In the genomic region with DNA sequence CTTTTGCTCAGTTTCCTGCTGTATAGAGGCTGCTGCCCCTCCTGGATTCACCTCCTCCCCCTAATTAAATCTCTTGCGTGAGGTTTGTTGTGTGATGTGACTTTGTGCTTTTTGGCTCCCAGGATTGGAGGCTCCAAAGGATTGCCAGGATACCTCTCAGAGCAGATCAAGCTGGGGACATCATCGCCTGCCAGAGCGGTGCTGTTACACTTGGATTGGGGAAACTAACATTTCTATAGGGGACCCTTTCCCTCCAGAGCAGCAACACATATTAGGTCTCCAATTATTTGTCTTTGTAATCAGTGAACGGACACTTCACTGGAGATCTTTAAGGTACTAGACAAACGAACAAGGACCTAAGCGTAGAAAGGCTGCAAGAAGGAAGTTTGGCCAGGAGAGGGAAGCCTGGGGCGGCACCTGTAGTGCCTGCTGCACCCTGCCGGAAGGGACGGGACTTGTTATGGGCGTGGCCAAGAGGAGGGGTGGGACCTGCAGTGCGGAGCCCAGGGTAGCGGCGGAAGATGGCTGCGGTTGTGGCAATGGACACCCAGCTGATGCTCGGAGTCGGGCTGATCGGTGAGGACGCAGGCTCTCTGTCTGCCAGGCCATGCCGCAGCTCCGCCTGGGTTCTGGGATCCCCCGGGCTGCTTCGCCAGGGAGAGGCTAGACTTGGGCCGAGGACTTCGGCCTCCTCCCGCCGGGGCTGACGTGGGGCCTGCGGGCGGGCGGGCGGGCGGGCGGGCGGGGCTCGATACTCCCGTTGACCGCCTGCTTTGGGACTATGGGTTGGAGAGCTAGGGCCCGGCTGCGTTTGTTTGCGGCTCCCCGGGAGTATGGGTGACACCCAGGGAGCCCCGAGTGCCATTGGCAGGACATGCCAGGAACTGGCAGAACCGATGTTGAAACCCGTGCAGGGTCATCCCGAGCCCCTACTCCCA, we compare ENCODE assay signal across 8 mouse cellular contexts. TPM values are rescaled to one million over a fixed set of nuclear protein-coding genes. Genes with fewer than 3 reads are reported as not detected.
DNase-seq lines count a peak whose midpoint lies in the region; ATAC-seq lines count a peak whose summit lies in the region.

A gene (plus strand): TSS at position 488 of the 938 bp plus-strand sequence.

- ATAC-seq in erythroblast, adult 5-6 weeks (replicated peaks; ENCODE audit: low FRiP score, poor library complexity, severe bottlenecking) = peak; percentile 99
- peak; percentile 100 for ATAC-seq in kidney, embryonic 15.5 days (replicated peaks; ENCODE audit: low FRiP score)
- peak; percentile 100 for ATAC-seq in monocyte, adult 5-6 weeks (replicated peaks; ENCODE audit: insufficient number of reproducible peaks, low FRiP score, low TSS enrichment, poor library complexity, severe bottlenecking)

- H3K36me3 ChIP-seq in heart, embryonic 10.5 days = peaks cover 18% of the 10 kb centered on the region
- H3K36me3 ChIP-seq in kidney, embryonic 15.5 days = peaks cover 11% of the 10 kb centered on the region

- H3K4me2 ChIP-seq in kidney, embryonic 15.5 days = peak within 1 kb of the TSS; percentile 79

- H3K4me3 ChIP-seq in heart, embryonic 10.5 days = peak within 1 kb of the TSS; percentile 91
- H3K4me3 ChIP-seq in kidney, embryonic 15.5 days (replicated peaks) = peak within 1 kb of the TSS; percentile 77

- peak within 1 kb of the TSS; percentile 77 for H3K9ac ChIP-seq in kidney, embryonic 15.5 days

- no peaks in the 10 kb centered on the region for H3K27me3 ChIP-seq in heart, embryonic 10.5 days (ENCODE audit: insufficient read depth, poor library complexity, severe bottlenecking)
- H3K27me3 ChIP-seq in kidney, embryonic 15.5 days = no peaks in the 10 kb centered on the region

- peaks cover 15% of the 10 kb centered on the region for H3K4me1 ChIP-seq in heart, embryonic 10.5 days
- peaks cover 12% of the 10 kb centered on the region for H3K4me1 ChIP-seq in kidney, embryonic 15.5 days

- 2% methylated on average over 44 of the region's 45 CpGs for WGBS in heart, embryonic 10.5 days
- WGBS in kidney, embryonic 15.5 days = 2% methylated on average over 45 of the region's 45 CpGs

- no peaks in the 10 kb centered on the region for H3K9me3 ChIP-seq in heart, embryonic 10.5 days
- no peaks in the 10 kb centered on the region for H3K9me3 ChIP-seq in kidney, embryonic 15.5 days (replicated peaks)

- peak; percentile 94 to 96 for DNase-seq in B cell, adult 2 months
- DNase-seq in brain, adult 2 months (ENCODE audit: low read depth, low spot score) = peak; percentile 97
- peak; percentile 97 for DNase-seq in heart, embryonic 10.5 days (ENCODE audit: low spot score)
- peak; percentile 97 for DNase-seq in liver
- peak; percentile 94 to 95 for DNase-seq in spleen, postnatal 4 days (ENCODE audit: low spot score in 2 of 2)

- peak within 1 kb of the TSS; percentile 93 for H3K27ac ChIP-seq in heart, embryonic 10.5 days
- H3K27ac ChIP-seq in kidney, embryonic 15.5 days = peak within 1 kb of the TSS; percentile 78

RNA-seq across cellular contexts. Expression of the gene that starts here (rescaled TPM):
- 11.7 and 15.5 TPM in 2 replicates for total RNA-seq in erythroblast, adult 5-6 weeks (2015; ENCODE audit: low replicate concordance)
- total RNA-seq in erythroblast, adult 5-6 weeks (2017; ENCODE audit: low replicate concordance) = 6.6 and 14.0 TPM in 2 replicates
- 28.5 and 30.6 TPM in 2 replicates for polyA plus RNA-seq in heart, embryonic 10.5 days (2016; fragmentation: Nextera tagmentation; extraction: Ambion mirVana)
- polyA plus RNA-seq in kidney, embryonic 15.5 days (2015; fragmentation: Nextera tagmentation; extraction: Ambion mirVana) = 29.0 and 30.0 TPM in 2 replicates
- 35.4 to 39.8 TPM (median 39.7 TPM) in 3 replicates for total RNA-seq in monocyte, adult 5-6 weeks (2017)

Comparison
In these comparisons a context has a peak if more than half of its experiments do, and no peak if none do; other contexts are left out.
1. Peak in every context shown above with its lines: DNase-seq, ATAC-seq, H3K4me3 ChIP-seq and H3K27ac ChIP-seq.